Mouse (Mus musculus) forebrain, embryonic 14.5 days (tissue): ENCODE measurements around the gene Pim2. TPM values are rescaled to one million over a fixed set of nuclear protein-coding genes. Genes with fewer than 3 reads are reported as not detected.
"Not testable (repeated sequence)": the region's sequence is repeated elsewhere in the genome, so short reads cannot be mapped to it uniquely, and the experiment has no call there.

Experiments
- ATAC-seq: fragments of 200-750 bp; cut with Nextera tagmentation; 2 replicates; pipeline ENCODE4 v1.8.0; 2017; ENCODE audit warnings: mild to moderate bottlenecking, moderate library complexity
- DNase-seq: peaks from one replicate; pipeline ENCODE4 v3.0.0-alpha.2; 2015; ENCODE audit warnings: low spot score
- H3K27ac ChIP-seq: fragments of 300-500 bp; sonication (generic); 2 replicates; pipeline ENCODE4 v1.5.1; 2014; ENCODE audit warnings: low read depth, mild to moderate bottlenecking, control low read depth, low read length, moderate library complexity
- H3K27me3 ChIP-seq: fragments of 300-500 bp; sonication (generic); replicated peaks from 2 replicates; pipeline ENCODE4 v1.6.1; 2014; ENCODE audit warnings: low read length, control low read depth, mixed read lengths; ENCODE audit not compliant: control insufficient read depth, insufficient read depth
- H3K36me3 ChIP-seq: fragments of 300-500 bp; sonication (generic); 2 replicates; pipeline ENCODE4 v1.6.1; 2014; ENCODE audit warnings: low read length, control low read depth; ENCODE audit not compliant: control insufficient read depth, insufficient read depth
- H3K4me1 ChIP-seq: fragments of 300-500 bp; sonication (generic); 2 replicates; pipeline ENCODE4 v1.6.1; 2014; ENCODE audit warnings: antibody characterized with exemption, low read length, control low read depth; ENCODE audit not compliant: control insufficient read depth, insufficient read depth
- H3K4me2 ChIP-seq: fragments of 300-500 bp; sonication (generic); 2 replicates; pipeline ENCODE4 v1.6.1; 2014; ENCODE audit warnings: mild to moderate bottlenecking, control low read depth, low read length
- H3K4me3 ChIP-seq: fragments of 300-500 bp; sonication (generic); 2 replicates; pipeline ENCODE4 v1.5.1; 2014; ENCODE audit warnings: low read depth, low read length, control low read depth
- H3K9ac ChIP-seq: fragments of 300-500 bp; sonication (generic); 2 replicates; pipeline ENCODE4 v1.6.1; 2014; ENCODE audit warnings: mild to moderate bottlenecking, low read length, control low read depth, moderate library complexity
- H3K9me3 ChIP-seq: fragments of 300-500 bp; sonication (generic); replicated peaks from 2 replicates; pipeline ENCODE4 v1.6.1; 2016; ENCODE audit warnings: low read length, control low read depth, mixed read lengths; ENCODE audit not compliant: control insufficient read depth
- WGBS: fragments of 180-500 bp; shearing (Covaris S2); extraction: QIAGEN DNeasy Blood & Tissue Kit; methylation state at CpG from one replicate; pipeline ENCODE4 v1.1.7; 2014; 5-methylcytosine and 5-hydroxymethylcytosine counted together
- polyA plus RNA-seq: library from polyadenylated mRNA; unstranded; fragments of >200 nt; fragmentation: Nextera tagmentation; extraction: Ambion mirVana; gene quantifications from 2 replicates; pipeline ENCODE4 v1.2.1, GENCODE M21; 2014

Pim2 gene
- polyA plus RNA-seq, 1 experiment from 2014 or later = 11.3 TPM

DNA sequence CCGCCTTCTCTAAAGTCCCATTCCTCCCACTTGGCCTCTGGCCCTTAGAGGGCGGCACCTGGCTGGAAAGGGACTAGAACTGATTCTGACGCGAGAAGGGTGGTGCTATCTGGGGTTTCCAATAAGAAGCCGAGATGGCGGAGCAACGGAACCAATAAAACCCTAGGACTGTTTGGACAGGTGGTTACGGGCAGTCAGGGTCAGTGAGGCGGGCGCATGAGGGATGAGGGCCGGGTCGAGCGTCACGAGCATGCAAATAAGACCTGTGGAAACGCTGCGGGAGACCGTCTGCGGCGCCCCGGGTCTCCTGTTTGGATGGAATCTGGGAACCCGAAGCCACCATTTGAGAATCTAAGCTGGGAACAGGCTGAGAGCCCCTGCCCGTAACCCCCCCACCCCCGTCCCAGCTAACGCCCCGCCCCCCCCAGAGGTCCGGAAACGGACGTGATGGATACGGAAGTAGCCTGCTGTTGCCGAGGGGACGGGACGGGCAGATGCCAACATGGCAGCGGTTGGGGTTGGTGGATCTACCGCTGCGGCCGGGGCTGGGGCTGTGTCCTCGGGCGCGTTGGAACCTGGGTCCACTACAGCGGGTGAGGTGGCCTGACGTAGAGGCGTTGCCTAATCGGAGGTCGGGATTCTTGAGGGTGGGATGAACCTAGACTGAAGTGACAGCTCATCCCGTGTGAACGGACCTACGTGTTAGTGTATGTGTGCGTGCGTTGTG, 5.9 kb downstream of the Pim2 start, which contains the start of gene Slc35a2:
Slc35a2 (plus strand) TSS at position 188 of the 727 bp plus-strand sequence.
- ATAC-seq = peak; percentile 87

DNA sequence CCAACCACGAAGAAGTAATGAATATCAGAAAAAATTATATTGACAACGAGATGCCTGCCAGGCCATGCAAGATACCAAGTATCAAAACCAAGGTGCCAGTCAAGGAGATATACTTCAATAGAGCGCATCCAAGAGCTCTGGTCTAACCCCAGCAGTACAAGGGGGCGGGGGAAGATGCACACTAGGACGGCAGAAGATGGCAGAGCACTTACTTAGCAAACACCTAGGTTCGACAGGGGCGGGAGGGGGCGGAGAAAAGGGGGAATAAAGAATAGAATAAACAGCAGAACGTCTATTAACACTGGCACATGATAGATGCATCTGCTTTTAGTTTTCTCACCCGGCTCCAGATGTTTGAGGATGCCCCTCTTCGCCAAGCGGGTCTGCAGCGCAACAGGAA, 20.1 kb downstream of the Pim2 start:
- H3K9me3 ChIP-seq = no peaks in the 10 kb centered on the region
- no peak for ATAC-seq
- WGBS = 38% methylated on average over 13 of the region's 13 CpGs
- no peak for DNase-seq
- H3K36me3 ChIP-seq = peaks cover 21% of the 10 kb centered on the region
- H3K4me2 ChIP-seq = peak overlapping the region; percentile 56
- peak overlapping the region; percentile 65 for H3K9ac ChIP-seq
- no peaks in the 10 kb centered on the region for H3K27me3 ChIP-seq
- no peaks in the 10 kb centered on the region for H3K4me1 ChIP-seq
- H3K27ac ChIP-seq = no peak overlapping the region
- peak overlapping the region; percentile 52 for H3K4me3 ChIP-seq

More for the DNA sequence above, 5.9 kb downstream of the Pim2 start, which contains the start of gene Slc35a2:
- 27% methylated on average over 48 of the region's 49 CpGs for WGBS
- peaks cover 2% of the 10 kb centered on the region for H3K4me1 ChIP-seq
- no peaks in the 10 kb centered on the region for H3K27me3 ChIP-seq
- H3K9ac ChIP-seq = peak within 1 kb of the TSS; percentile 58
- peak within 1 kb of the TSS; percentile 50 for H3K4me3 ChIP-seq
- DNase-seq = peak; percentile 82
- H3K9me3 ChIP-seq = no peaks in the 10 kb centered on the region
- H3K4me2 ChIP-seq = peak within 1 kb of the TSS; percentile 59
- peak within 1 kb of the TSS; percentile 80 for H3K27ac ChIP-seq
- H3K36me3 ChIP-seq = 0 out of 2 replicates have a peak, but pooled peaks cover 4% of the 10 kb centered on the region

DNA sequence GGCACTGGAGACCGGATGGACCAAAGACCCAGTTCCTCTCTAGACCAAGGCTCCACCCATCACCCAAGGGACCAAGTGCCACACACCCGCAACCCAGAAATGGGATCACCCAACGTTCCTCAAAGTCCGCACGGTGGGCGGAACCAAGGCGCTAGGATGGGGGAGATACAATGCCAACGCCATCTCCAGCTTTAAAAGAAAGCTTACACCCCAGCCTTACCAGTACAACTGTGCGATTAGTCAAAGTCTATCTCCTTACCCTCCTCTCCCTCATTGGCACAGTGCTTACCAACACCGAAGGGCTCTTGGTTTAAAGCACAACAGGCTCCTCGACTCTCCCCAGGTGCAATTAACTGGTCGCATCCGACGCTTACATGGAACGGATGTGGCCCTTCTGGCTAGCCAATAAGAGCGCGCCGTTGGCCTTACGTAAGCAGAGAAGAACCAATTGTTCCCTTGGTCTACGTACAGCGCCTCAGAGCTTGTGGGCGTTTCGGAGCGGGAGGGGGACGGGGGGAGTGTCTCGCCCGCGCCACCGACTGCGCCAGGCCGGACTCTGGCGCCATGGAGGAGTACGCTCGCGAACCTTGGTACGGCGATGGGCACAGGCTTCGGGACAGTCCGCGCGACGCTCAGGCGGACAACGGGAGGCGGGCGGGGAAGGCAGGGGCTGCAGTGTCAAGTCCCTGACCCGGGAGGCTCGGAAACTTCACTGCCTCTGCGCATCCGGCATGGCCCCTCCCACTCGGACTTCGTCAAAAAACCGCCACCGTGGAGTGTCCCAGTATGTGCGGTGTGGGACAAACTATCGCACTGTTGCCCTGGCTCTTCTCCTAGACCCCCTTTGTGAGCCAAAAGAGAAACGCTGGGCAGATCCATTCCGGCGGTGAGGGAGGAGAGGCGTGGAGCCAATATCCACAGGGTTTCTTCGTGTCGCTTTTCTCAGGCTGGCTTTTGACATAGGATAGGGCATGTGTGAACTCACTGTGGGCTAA, 21.1 kb downstream of the Pim2 start, which contains the start of the genes Pqbp1 and Timm17b:
Pqbp1 (minus strand) TSS at position 390 of the 995 bp plus-strand sequence.
Timm17b (plus strand) TSS at position 478 of the 995 bp plus-strand sequence.
- H3K9ac ChIP-seq = peak within 1 kb of the TSS; percentile 65
- peak within 1 kb of the TSS; percentile 52 for H3K4me3 ChIP-seq
- peak within 1 kb of the TSS; percentile 76 for H3K27ac ChIP-seq
- H3K4me2 ChIP-seq = peak within 1 kb of the TSS; percentile 56
- no peaks in the 10 kb centered on the region for H3K9me3 ChIP-seq
- H3K27me3 ChIP-seq = no peaks in the 10 kb centered on the region
- H3K36me3 ChIP-seq = peaks cover 21% of the 10 kb centered on the region
- WGBS = 29% methylated on average over 62 of the region's 62 CpGs
- DNase-seq (peak; percentile 97), ATAC-seq (peak; percentile 99)
- H3K4me1 ChIP-seq = no peaks in the 10 kb centered on the region

DNA sequence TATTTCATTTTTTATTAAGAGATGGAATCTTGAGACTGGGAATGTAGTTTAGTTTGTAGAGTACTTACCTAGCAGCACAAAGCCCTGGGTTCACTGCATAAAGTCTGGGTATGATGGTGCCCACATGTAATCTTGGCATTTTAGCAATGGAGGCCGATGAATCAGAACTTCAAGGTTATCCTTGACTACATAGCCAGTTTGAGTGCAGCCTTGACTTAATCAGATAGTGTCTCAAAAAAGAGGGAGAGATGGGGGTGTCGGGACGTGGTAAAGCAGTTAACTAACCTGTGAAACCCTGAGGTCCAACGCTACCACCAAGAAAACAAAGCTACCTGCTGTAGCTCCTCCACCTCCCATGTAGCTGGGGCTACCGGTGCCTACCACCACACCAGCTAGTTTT, 26.4 kb downstream of the Pim2 start:
- H3K4me3 ChIP-seq = no peak overlapping the region
- H3K27me3 ChIP-seq = no peaks in the 10 kb centered on the region
- H3K4me1 ChIP-seq = no peaks in the 10 kb centered on the region
- WGBS = 95% methylated on average over 5 of the region's 5 CpGs
- ATAC-seq (no peak), DNase-seq (no peak)
- H3K9ac ChIP-seq = no peak overlapping the region
- no peak overlapping the region for H3K27ac ChIP-seq
- 0 out of 2 replicates have a peak, but pooled peaks cover 11% of the 10 kb centered on the region for H3K36me3 ChIP-seq
- no peaks in the 10 kb centered on the region for H3K9me3 ChIP-seq
- H3K4me2 ChIP-seq = no peak overlapping the region

DNA sequence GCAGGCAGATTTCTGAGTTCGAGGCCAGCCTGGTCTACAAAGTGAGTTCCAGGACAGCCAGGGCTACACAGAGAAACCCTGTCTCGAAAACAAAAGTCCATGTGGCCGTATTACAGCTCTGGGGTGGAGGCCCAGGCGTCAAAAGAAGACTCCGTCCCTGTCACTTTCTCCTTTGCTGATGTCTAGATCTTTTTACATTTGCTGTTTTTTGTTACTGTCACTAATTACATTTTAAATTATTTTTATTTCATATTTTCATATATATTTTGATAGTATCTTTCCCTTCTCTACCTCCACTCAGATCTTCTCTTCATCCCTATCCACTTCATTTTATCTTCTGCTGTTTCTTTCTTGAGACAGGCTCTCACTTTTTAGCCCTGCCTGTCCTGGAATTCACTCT, 29.7 kb downstream of the Pim2 start, which contains the start of gene Gm10491:
Gm10491 (minus strand) TSS at position 101 of the 400 bp plus-strand sequence.
- ATAC-seq (no peak), DNase-seq (no peak)
- 80% methylated on average over 5 of the region's 5 CpGs for WGBS
- Histone ChIP-seq H3K9me3 (no peaks in the 10 kb centered on the region), H3K36me3 (0 out of 2 replicates have a peak, but pooled peaks cover 11% of the 10 kb centered on the region), H3K4me3 (no peak within 1 kb of the TSS), H3K9ac (no peak within 1 kb of the TSS), H3K4me1 (no peaks in the 10 kb centered on the region), H3K27ac (no peak within 1 kb of the TSS), H3K27me3 (no peaks in the 10 kb centered on the region), H3K4me2 (no peak within 1 kb of the TSS)

DNA sequence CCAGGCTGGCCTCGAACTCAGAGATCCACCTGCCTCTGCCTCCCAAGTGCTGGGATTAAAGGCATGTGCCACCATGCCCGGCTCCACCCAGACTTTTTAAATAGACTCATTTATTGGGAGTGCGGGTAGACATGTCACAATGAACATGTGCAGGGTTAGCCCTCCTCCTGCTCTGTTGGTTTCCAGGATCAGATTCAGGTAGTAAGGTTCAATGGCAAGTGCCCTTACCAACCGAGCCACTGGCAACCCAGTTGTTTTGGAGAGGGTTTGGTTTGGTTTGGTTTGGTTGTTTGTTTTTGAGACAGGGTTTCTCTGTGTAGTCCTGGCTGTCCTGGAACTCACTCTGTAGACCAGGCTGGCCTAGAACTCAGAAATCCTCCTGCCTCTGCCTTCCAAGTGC, 31.2 kb downstream of the Pim2 start, which contains the start of gene Gm10490:
Gm10490 (plus strand) TSS at position 301 of the 400 bp plus-strand sequence.
- not testable (repeated sequence) for H3K27ac ChIP-seq, DNase-seq, H3K4me3 ChIP-seq, ATAC-seq, H3K27me3 ChIP-seq, H3K9me3 ChIP-seq, H3K4me1 ChIP-seq, H3K9ac ChIP-seq, H3K36me3 ChIP-seq, H3K4me2 ChIP-seq
- WGBS = 85% methylated on average over 4 of the region's 4 CpGs

DNA sequence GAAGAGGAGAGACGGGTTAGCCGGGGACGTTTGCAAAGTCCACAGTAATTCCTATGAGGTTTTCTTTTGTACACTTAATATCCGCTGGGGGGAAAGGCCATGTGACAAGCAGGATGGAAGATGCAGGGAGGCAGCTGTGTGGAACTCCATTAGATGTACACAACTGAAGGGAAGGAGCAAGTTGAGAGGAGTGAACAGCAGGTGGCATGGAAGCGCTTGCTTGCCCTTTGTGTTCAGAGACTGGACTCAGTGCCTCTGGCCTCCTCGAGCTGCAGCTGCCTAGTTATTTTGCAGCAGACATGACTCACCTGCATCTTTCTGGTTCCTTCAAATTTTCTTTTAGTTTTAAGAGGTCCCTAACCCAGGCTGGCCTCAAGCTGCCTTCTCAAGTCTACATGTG, 32.4 kb downstream of the Pim2 start:
- H3K9me3 ChIP-seq = no peaks in the 10 kb centered on the region
- H3K9ac ChIP-seq = no peak overlapping the region
- 48% methylated on average over 6 of the region's 6 CpGs for WGBS
- H3K27me3 ChIP-seq = no peaks in the 10 kb centered on the region
- no peak overlapping the region for H3K4me2 ChIP-seq
- H3K4me1 ChIP-seq = no peaks in the 10 kb centered on the region
- peak; percentile 11 for DNase-seq
- H3K27ac ChIP-seq = no peak overlapping the region
- no peak for ATAC-seq
- no peak overlapping the region for H3K4me3 ChIP-seq
- 0 out of 2 replicates have a peak, but pooled peaks cover 5% of the 10 kb centered on the region for H3K36me3 ChIP-seq

DNA sequence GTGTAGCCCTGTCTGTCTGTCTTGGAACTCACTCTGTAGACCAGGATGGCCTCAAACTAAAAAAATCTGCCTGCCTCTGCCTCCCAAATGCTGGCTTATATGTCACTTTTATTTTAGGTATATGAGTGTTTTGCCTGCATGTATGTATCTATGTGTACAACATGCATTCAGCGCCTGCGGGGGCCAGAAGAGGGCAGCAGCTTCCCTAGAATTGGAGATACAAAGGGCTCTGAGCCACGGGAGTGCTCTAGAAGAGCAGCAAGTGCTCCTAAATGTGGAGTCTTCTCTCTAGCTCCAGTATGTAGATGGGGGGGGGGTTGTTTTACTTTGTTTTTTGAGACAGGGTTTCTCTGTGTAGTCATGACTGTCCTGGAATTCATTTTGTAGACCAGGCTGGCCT, 37.6 kb downstream of the Pim2 start:
- not testable (repeated sequence) for ATAC-seq, H3K36me3 ChIP-seq, H3K9ac ChIP-seq, H3K27me3 ChIP-seq, H3K4me1 ChIP-seq, H3K9me3 ChIP-seq, H3K4me2 ChIP-seq, H3K4me3 ChIP-seq, H3K27ac ChIP-seq
- WGBS = 28% methylated on average over 3 of the region's 3 CpGs
- peak; percentile 14 for DNase-seq
